Mouse (Mus musculus) myocyte (in vitro differentiated cells): ENCODE data around the gene Myt1l.

Source experiments
- E2F4 ChIP-seq: IDR thresholded peaks from one replicate; pipeline ENCODE4 v1.6.1; 2011; ENCODE audit warnings: mild to moderate bottlenecking, control low read depth, moderate library complexity; ENCODE audit not compliant: insufficient read depth
- MAX ChIP-seq: IDR thresholded peaks from one replicate; pipeline ENCODE4 v1.6.1; 2011; ENCODE audit warnings: low read depth, mild to moderate bottlenecking, control low read depth
- MYOD1 ChIP-seq, 3 experiments: IDR thresholded peaks; one replicate each; pipeline ENCODE4 v1.6.1; 2011; ENCODE audit warnings: control low read depth in 2 of 3, low read depth in 2 of 3, mild to moderate bottlenecking in 2 of 3, moderate library complexity in 1 of 3; ENCODE audit not compliant: insufficient read length in 2 of 3, control insufficient read depth in 1 of 3
- MYOG ChIP-seq, 3 experiments: IDR thresholded peaks; one replicate each; pipeline ENCODE4 v1.6.1; 2011; ENCODE audit warnings: control low read depth in 2 of 3, low read depth in 2 of 3, mild to moderate bottlenecking in 2 of 3; ENCODE audit not compliant: insufficient read length in 2 of 3, control insufficient read depth in 1 of 3, insufficient read depth in 1 of 3
- POLR2A ChIP-seq: IDR thresholded peaks from one replicate; pipeline ENCODE4 v1.6.1; 2011; ENCODE audit warnings: low read depth, mild to moderate bottlenecking, control low read depth, moderate library complexity; ENCODE audit not compliant: insufficient read length
- POLR2AphosphoS2 ChIP-seq: IDR thresholded peaks from one replicate; pipeline ENCODE4 v1.6.1; 2011; ENCODE audit warnings: low read depth, control low read depth; ENCODE audit not compliant: insufficient read length
- SRF ChIP-seq: IDR thresholded peaks from one replicate; pipeline ENCODE4 v1.6.1; 2011; ENCODE audit warnings: low read depth; ENCODE audit not compliant: control insufficient read depth, insufficient read length
- TCF12 ChIP-seq: IDR thresholded peaks from one replicate; pipeline ENCODE4 v1.6.1; 2011; ENCODE audit warnings: mild to moderate bottlenecking, control low read depth; ENCODE audit not compliant: poor library complexity, insufficient read depth, severe bottlenecking
- TCF3 ChIP-seq: IDR thresholded peaks from one replicate; pipeline ENCODE4 v1.6.1; 2011; ENCODE audit warnings: low read depth, control low read depth; ENCODE audit not compliant: insufficient read length

DNA sequence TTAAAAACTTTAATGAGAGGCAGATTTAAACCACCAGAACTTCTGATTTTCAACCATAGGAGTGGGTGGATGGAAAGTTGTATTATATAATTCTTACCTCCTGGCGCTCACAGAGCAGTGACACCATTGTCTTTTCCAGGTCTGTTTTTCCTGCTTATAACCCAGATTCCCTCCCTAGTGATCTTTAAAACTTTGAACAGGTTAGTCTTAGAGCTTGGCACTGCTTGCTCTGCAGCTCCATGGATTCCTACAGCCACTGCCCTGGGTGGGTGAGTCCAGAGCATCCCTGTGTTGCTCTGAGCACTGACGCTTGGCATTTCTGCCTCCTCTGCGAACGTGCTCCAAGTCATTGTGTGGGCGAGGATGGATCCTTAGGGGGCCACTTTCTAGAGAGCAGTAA is 43.4 kb downstream of the Myt1l start:
- TF ChIP-seq POLR2A (no peak), POLR2AphosphoS2 (no peak), MYOD1 (IDR thresholded peaks at IDR 0.05; ENCODE audit: control insufficient read depth in 1 of 3, insufficient read length in 2 of 3, low read depth in 2 of 3) (no peak), TCF12 (no peak), TCF3 (no peak), SRF (no peak), E2F4 (no peak), MYOG (IDR thresholded peaks at IDR 0.05; ENCODE audit: control insufficient read depth in 1 of 3, insufficient read depth in 1 of 3, insufficient read length in 2 of 3, low read depth in 2 of 3) (no peak), MAX (no peak)
